Mouse (Mus musculus): Measurements from ENCODE around the gene Gm17720. TPM values are rescaled to one million over a fixed set of nuclear protein-coding genes. Genes with fewer than 3 reads are reported as not detected.

Gene Gm17720
- not detected in 2 replicates for polyA plus RNA-seq (2015; fragmentation: Nextera tagmentation; extraction: Ambion mirVana)

GRCm38 (mm10) chr8:110102653-110103052 is at the start of gene Gm17720:
Gene Gm17720 (minus strand): TSS chr8:110102753.
- no peak for DNase-seq (ENCODE audit: low spot score)

- peak; percentile 40 for DNase-seq (ENCODE audit: low spot score)
These were observed 43.0 kb upstream of the Gm17720 start for GRCm38 (mm10) chr8:110145538-110145937.

GRCm38 (mm10) chr8:110140770-110141169 is 38.2 kb upstream of the Gm17720 start:
- no peak for DNase-seq (ENCODE audit: low spot score)

- DNase-seq (ENCODE audit: low spot score): no peak
These were observed 37.6 kb upstream of the Gm17720 start for GRCm38 (mm10) chr8:110140156-110140555.

GRCm38 (mm10) chr8:110135515-110135914 is 33.0 kb upstream of the Gm17720 start:
- DNase-seq (ENCODE audit: low spot score): no peak

- DNase-seq (ENCODE audit: low spot score): no peak
These were observed 31.7 kb upstream of the Gm17720 start for GRCm38 (mm10) chr8:110134236-110134635.

GRCm38 (mm10) chr8:110130537-110130936 is 28.0 kb upstream of the Gm17720 start:
- DNase-seq (ENCODE audit: low spot score): peak; percentile 65

GRCm38 (mm10) chr8:110119715-110120114 is 17.2 kb upstream of the Gm17720 start:
- no peak for DNase-seq (ENCODE audit: low spot score)

GRCm38 (mm10) chr8:110101676-110102075 is 877 bp downstream of the Gm17720 start:
- no peak for DNase-seq (ENCODE audit: low spot score)

- DNase-seq (ENCODE audit: low spot score): no peak
These were observed 1.6 kb downstream of the Gm17720 start, which contains the start of gene Gm21964 for GRCm38 (mm10) chr8:110100907-110101306. Gene Gm21964 (plus strand): TSS chr8:110101207.

GRCm38 (mm10) chr8:110091869-110092268 is 10.7 kb downstream of the Gm17720 start:
- DNase-seq (ENCODE audit: low spot score): no peak

GRCm38 (mm10) chr8:110082416-110083105 is 20.0 kb downstream of the Gm17720 start:
- no peak for DNase-seq (ENCODE audit: low spot score)

- peak; percentile 43 for DNase-seq (ENCODE audit: low spot score)
These were observed 23.0 kb downstream of the Gm17720 start, which contains the start of gene Zfp612 for GRCm38 (mm10) chr8:110079282-110080221. Gene Zfp612 (plus strand): TSS chr8:110079746.

- no peak for DNase-seq (ENCODE audit: low spot score)
These were observed 28.1 kb downstream of the Gm17720 start for GRCm38 (mm10) chr8:110074496-110074895.

GRCm38 (mm10) chr8:110071600-110071999 is 31.0 kb downstream of the Gm17720 start:
- DNase-seq (ENCODE audit: low spot score): peak; percentile 56

- DNase-seq (ENCODE audit: low spot score): no peak
These were observed 32.8 kb downstream of the Gm17720 start for GRCm38 (mm10) chr8:110069706-110070105.

- DNase-seq (ENCODE audit: low spot score): no peak
These were observed 36.9 kb downstream of the Gm17720 start for GRCm38 (mm10) chr8:110065676-110066075.

- no peak for DNase-seq (ENCODE audit: low spot score)
These were observed 37.8 kb downstream of the Gm17720 start for GRCm38 (mm10) chr8:110064606-110065365.

- no peak for DNase-seq (ENCODE audit: low spot score)
These were observed 38.4 kb downstream of the Gm17720 start for GRCm38 (mm10) chr8:110064161-110064560.

- DNase-seq (ENCODE audit: low spot score): no peak
These were observed 44.3 kb downstream of the Gm17720 start for GRCm38 (mm10) chr8:110058207-110058606.

- no peak for DNase-seq (ENCODE audit: low spot score)
These were observed 51.3 kb downstream of the Gm17720 start for GRCm38 (mm10) chr8:110051208-110051607.

Data from thymus, postnatal 0 days (tissue).